Mouse (Mus musculus): Measurements from ENCODE around the gene Ptpn18.

GRCm38 (mm10) chr1:34436374-34436773, 23.2 kb upstream of the Ptpn18 start:
- TF ChIP-seq CTCF (IDR thresholded peaks at IDR 0.05; ENCODE audit: low read depth) (no peak), EP300 (optimal IDR thresholded peaks at IDR 0.05) (no peak)
